Mouse (Mus musculus) stomach, postnatal 0 days (tissue): ENCODE measurements around the gene Camkk2. TPM values are rescaled to one million over a fixed set of nuclear protein-coding genes. Genes with fewer than 3 reads are reported as not detected.

ENCODE experiments used
- ATAC-seq: fragments of 200-750 bp; cut with Nextera tagmentation; 2 replicates; pipeline ENCODE4 v1.8.0; 2017; ENCODE audit not compliant: low FRiP score, low TSS enrichment
- DNase-seq: peaks from one replicate; pipeline ENCODE4 v3.0.0-alpha.2; 2016; ENCODE audit warnings: low spot score
- H3K27ac ChIP-seq: fragments of 300-500 bp; sonication (generic); replicated peaks from 2 replicates; pipeline ENCODE4 v1.5.1; 2014; ENCODE audit warnings: mild to moderate bottlenecking, control low read depth
- H3K27me3 ChIP-seq: fragments of 300-500 bp; sonication (generic); 2 replicates; pipeline ENCODE4 v1.6.1; 2014; ENCODE audit warnings: low read length; ENCODE audit not compliant: control insufficient read depth, insufficient read depth
- H3K36me3 ChIP-seq: fragments of 300-500 bp; sonication (generic); 2 replicates; pipeline ENCODE4 v1.6.1; 2014; ENCODE audit warnings: low read length, mixed read lengths; ENCODE audit not compliant: control insufficient read depth, insufficient read depth
- H3K4me1 ChIP-seq: fragments of 300-500 bp; sonication (generic); replicated peaks from 2 replicates; pipeline ENCODE4 v1.6.1; 2014; ENCODE audit warnings: antibody characterized with exemption; ENCODE audit not compliant: control insufficient read depth, insufficient read depth
- H3K4me2 ChIP-seq: fragments of 300-500 bp; sonication (generic); replicated peaks from 2 replicates; pipeline ENCODE4 v1.6.1; 2014; ENCODE audit warnings: low read depth, mild to moderate bottlenecking, control low read depth, moderate library complexity
- H3K4me3 ChIP-seq: fragments of 300-500 bp; sonication (generic); 2 replicates; pipeline ENCODE4 v1.5.1; 2014; ENCODE audit warnings: low read depth, low read length, control low read depth
- H3K9ac ChIP-seq: fragments of 300-500 bp; sonication (generic); 2 replicates; pipeline ENCODE4 v1.6.1; 2014; ENCODE audit warnings: mild to moderate bottlenecking, low read length, control low read depth, mixed read lengths
- H3K9me3 ChIP-seq: fragments of 300-500 bp; sonication (generic); 2 replicates; pipeline ENCODE4 v1.6.1; 2016; ENCODE audit warnings: low read length; ENCODE audit not compliant: control insufficient read depth
- CTCF ChIP-seq: IDR thresholded peaks from 2 replicates; pipeline ENCODE4 v1.5.1; 2016; ENCODE audit warnings: antibody characterized with exemption, low read depth, mild to moderate bottlenecking, moderate library complexity
- EP300 ChIP-seq: optimal IDR thresholded peaks from 2 replicates; pipeline ENCODE3; 2016; ENCODE audit warnings: antibody characterized with exemption
- WGBS: fragments of 180-500 bp; shearing (Covaris S2); extraction: QIAGEN DNeasy Blood & Tissue Kit; methylation state at CpG from one replicate; pipeline ENCODE4 v1.1.7; 2014; 5-methylcytosine and 5-hydroxymethylcytosine counted together
- polyA plus RNA-seq: library from polyadenylated mRNA; unstranded; fragments of >200 nt; fragmentation: Nextera tagmentation; extraction: Ambion mirVana; gene quantifications from 2 replicates; pipeline ENCODE4 v1.2.1, GENCODE M21; 2015

Camkk2 gene
- 16.3 and 16.6 TPM in 2 replicates for polyA plus RNA-seq

DNA sequence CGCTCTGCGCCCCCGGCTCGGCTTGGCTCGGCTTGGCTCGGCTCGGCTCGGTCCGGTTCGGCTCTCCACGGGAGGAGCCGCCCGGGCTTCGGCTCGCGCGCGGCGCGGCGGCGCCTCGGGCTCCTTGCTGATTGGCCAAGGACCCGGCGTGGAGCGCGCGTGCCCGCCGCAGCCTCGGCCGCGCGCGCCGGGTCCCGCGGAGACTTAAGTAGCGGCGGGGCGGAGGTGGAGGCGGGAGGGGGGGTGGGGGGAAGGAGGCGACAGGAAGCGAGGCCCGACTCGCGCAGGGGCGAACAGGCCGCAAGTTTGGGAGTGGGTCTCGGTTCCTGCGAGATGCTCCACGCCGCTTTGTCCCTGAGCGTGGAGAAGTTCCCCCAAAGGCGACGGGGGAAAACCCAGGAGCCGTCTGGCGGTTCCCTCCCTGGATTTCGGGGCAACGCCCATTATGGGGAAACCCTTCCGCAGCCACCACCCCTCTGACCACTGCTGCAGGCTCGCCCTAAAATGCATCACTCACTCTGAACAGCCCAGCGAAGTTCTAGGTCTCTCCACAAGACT is at the start of gene Camkk2:
Camkk2 (minus strand) TSS at position 133 of the 558 bp plus-strand sequence.
- Histone ChIP-seq H3K4me2 (peak within 1 kb of the TSS; percentile 99), H3K36me3 (no peaks in the 10 kb centered on the region), H3K9ac (peak within 1 kb of the TSS; percentile 88), H3K27ac (peak within 1 kb of the TSS; percentile 82), H3K27me3 (no peaks in the 10 kb centered on the region), H3K9me3 (no peaks in the 10 kb centered on the region), H3K4me1 (no peaks in the 10 kb centered on the region), H3K4me3 (peak within 1 kb of the TSS; percentile 75)
- no peak for TF ChIP-seq EP300
- TF ChIP-seq CTCF, result 0 out of 2 replicates have a peak, but pooled peaks have one; percentile 7
- WGBS, result 0% methylated on average over 32 of the region's 63 CpGs
- peak; percentile 92 for ATAC-seq
- DNase-seq, result peak; percentile 87

DNA sequence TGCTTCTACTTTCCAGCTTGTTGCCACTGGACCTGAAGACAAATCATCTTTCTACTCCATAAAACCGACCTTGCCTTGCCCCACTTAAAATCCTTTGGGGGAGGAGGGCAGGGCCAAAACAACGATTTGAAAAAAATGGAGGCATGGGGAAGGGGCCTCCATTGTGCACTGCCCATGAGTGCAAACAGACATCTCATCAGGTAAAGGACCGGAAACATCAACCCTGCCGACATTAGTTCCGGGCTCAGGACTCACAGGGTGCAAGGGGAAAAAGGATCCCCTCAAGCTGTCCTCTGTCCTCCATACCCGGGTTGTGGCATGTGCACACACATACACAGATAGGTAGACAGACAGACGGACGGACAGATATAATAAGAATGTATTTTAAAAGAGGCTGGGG is 45.9 kb upstream of the Camkk2 start:
- Histone ChIP-seq H3K4me2 (no peak overlapping the region), H3K9me3 (no peaks in the 10 kb centered on the region), H3K36me3 (no peaks in the 10 kb centered on the region), H3K4me3 (no peak overlapping the region), H3K27ac (no peak overlapping the region), H3K27me3 (no peaks in the 10 kb centered on the region), H3K9ac (no peak overlapping the region), H3K4me1 (no peaks in the 10 kb centered on the region)
- no peak for DNase-seq
- TF ChIP-seq CTCF (no peak), EP300 (no peak)
- WGBS, result 82% methylated on average over 8 of the region's 8 CpGs
- ATAC-seq, result no peak

- TF ChIP-seq EP300 (no peak), CTCF (no peak)
- no peak overlapping the region for H3K4me2 ChIP-seq
- no peaks in the 10 kb centered on the region for H3K27me3 ChIP-seq
- DNase-seq (no peak), ATAC-seq (no peak)
- no peaks in the 10 kb centered on the region for H3K9me3 ChIP-seq
- H3K36me3 ChIP-seq, result no peaks in the 10 kb centered on the region
- no peak overlapping the region for H3K27ac ChIP-seq
- H3K4me3 ChIP-seq, result no peak overlapping the region
- 57% methylated on average over 6 of the region's 6 CpGs for WGBS
- no peaks in the 10 kb centered on the region for H3K4me1 ChIP-seq
- no peak overlapping the region for H3K9ac ChIP-seq
Measured at GRCm38 (mm10) chr5:122824450-122824849, 45.2 kb upstream of the Camkk2 start.

GRCm38 (mm10) chr5:122823976-122824375 is 44.8 kb upstream of the Camkk2 start:
- Histone ChIP-seq H3K9ac (no peak overlapping the region), H3K27me3 (no peaks in the 10 kb centered on the region), H3K4me3 (no peak overlapping the region), H3K9me3 (no peaks in the 10 kb centered on the region), H3K27ac (no peak overlapping the region), H3K4me1 (no peaks in the 10 kb centered on the region), H3K4me2 (no peak overlapping the region), H3K36me3 (peaks cover 3% of the 10 kb centered on the region; the same call in 1 of the 2 replicates)
- 71% methylated on average over 1 of the region's 1 CpGs for WGBS
- peak; percentile 43 for TF ChIP-seq CTCF
- no peak for TF ChIP-seq EP300
- ATAC-seq (no peak), DNase-seq (no peak)

GRCm38 (mm10) chr5:122822441-122822840 is 43.2 kb upstream of the Camkk2 start:
- 90% methylated on average over 4 of the region's 4 CpGs for WGBS

DNA sequence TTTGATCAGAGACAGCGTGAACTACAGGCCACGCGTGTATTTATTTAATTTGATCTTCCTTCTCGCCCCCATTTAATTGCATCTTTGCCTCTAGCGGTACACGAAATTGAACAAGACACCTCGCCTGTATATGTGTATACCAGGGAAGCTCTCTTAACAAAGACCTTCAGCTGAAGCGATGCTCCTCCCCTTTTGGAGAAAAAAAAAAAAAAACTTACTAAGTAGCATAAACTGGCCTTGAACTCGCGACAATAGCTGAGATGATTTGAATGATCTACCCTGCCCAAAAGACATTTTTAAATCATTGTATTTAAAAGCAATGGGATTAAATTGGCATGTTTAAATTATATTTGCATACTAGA is 42.3 kb upstream of the Camkk2 start:
- no peaks in the 10 kb centered on the region for H3K27me3 ChIP-seq
- H3K36me3 ChIP-seq, result peaks cover 18% of the 10 kb centered on the region
- peak overlapping the region; percentile 80 for H3K4me3 ChIP-seq
- no peak for TF ChIP-seq CTCF
- under 1% methylated on average over 10 of the region's 10 CpGs for WGBS
- no peaks in the 10 kb centered on the region for H3K9me3 ChIP-seq
- no peaks in the 10 kb centered on the region for H3K4me1 ChIP-seq
- H3K27ac ChIP-seq, result peak overlapping the region; percentile 83
- peak; percentile 36 for ATAC-seq
- peak overlapping the region; percentile 39; the same call in 1 of the 2 replicates for H3K9ac ChIP-seq
- peak overlapping the region; percentile 45 for H3K4me2 ChIP-seq
- DNase-seq, result no peak

More at GRCm38 (mm10) chr5:122822441-122822840, 43.2 kb upstream of the Camkk2 start:
- no peak overlapping the region for H3K4me2 ChIP-seq
- H3K4me1 ChIP-seq, result no peaks in the 10 kb centered on the region
- DNase-seq (no peak), ATAC-seq (no peak)
- H3K27ac ChIP-seq, result no peak overlapping the region
- H3K9me3 ChIP-seq, result no peaks in the 10 kb centered on the region
- peaks cover 14% of the 10 kb centered on the region for H3K36me3 ChIP-seq
- no peak overlapping the region for H3K9ac ChIP-seq
- H3K27me3 ChIP-seq, result no peaks in the 10 kb centered on the region
- TF ChIP-seq EP300 (no peak), CTCF (no peak)
- H3K4me3 ChIP-seq, result no peak overlapping the region
